Mouse (Mus musculus): ENCODE measurements around the gene Cdh8. TPM values are rescaled to one million over a fixed set of nuclear protein-coding genes. Genes with fewer than 3 reads are reported as not detected.

The Cdh8 gene
- polyA plus RNA-seq (2016; fragmentation: Nextera tagmentation; extraction: Ambion mirVana) = 1.1 and 1.4 TPM in 2 replicates

DNA sequence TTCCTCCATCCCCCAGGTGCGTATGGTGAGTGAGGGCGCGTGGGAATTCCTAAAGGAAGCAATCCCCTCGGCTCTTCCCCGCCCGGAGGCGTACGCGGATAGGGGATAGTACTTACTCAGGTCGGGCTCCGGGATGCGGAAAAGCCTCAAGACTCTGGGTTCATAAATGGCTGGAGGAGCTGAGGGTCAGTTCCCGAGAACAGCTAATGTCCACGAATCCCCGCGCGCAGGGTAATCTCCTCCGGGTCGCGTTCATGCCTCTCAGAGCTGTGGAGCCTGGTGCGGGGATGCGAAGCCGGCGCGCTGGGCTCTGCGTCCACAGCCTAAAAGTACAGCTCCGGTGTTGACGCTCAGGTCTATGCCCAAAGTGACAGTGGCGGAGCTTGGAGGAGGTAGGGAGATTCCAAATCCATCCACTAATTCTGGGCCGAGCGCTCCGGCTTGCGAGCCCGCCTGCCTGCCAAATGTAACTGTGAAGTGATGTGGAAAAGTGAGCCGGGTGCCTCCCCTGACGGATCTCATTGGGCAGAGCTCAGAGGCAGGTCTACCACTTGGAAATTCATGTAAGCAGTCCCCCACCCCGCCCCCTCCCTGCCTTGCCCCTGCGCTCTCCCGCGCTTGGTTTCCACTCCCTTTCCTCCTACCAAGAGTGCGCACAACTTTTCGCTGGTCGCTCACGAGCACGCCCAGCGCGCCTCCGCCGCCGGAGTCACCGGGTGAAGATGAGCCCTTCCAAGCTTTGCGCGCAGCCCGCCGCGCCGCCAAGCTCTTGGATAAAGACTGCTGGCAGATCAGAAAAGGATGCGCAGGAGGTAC is at the start of gene Cdh8:
Gene Cdh8, minus strand, starts transcription at position 506 of the 816 bp plus-strand sequence.
- H3K4me3 ChIP-seq = peak within 1 kb of the TSS; percentile 58
- H3K36me3 ChIP-seq = no peaks in the 10 kb centered on the region
- peak; percentile 59; the same call in 1 of the 2 replicates for ATAC-seq (ENCODE audit: insufficient number of reproducible peaks, low FRiP score)
- no peaks in the 10 kb centered on the region for H3K9me3 ChIP-seq (replicated peaks)
- H3K4me2 ChIP-seq = peak within 1 kb of the TSS; percentile 97
- under 1% methylated on average over 57 of the region's 58 CpGs for WGBS
- H3K4me1 ChIP-seq (replicated peaks) = peaks cover 12% of the 10 kb centered on the region
- H3K9ac ChIP-seq = peak within 1 kb of the TSS; percentile 44
- no peak within 1 kb of the TSS for H3K27ac ChIP-seq (ENCODE audit: poor library complexity, severe bottlenecking)
- peaks cover 51% of the 10 kb centered on the region for H3K27me3 ChIP-seq (replicated peaks)

DNA sequence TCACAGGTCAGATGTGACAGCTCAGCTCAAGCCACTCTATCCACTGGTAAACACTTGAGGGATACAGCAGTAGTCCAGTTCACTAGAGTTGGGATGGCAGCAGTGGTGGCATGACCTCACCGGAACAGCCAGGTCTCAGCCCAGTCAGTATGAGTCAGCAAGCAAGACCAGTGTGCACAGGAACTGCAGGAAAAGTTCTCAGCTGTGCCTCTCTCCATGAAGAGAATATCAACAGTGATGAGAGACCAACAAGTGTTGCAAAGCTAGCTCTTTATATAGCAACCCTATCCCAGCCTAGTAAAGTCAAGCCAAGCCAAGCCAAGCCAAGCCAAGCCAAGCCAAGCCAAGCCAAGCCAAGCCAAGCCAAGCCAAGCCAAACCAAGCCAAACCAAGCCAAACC is 30.2 kb upstream of the Cdh8 start:
- Histone ChIP-seq H3K4me2 (no peak overlapping the region), H3K27me3 (replicated peaks) (no peaks in the 10 kb centered on the region), H3K36me3 (no peaks in the 10 kb centered on the region), H3K4me1 (replicated peaks) (no peaks in the 10 kb centered on the region), H3K27ac (ENCODE audit: poor library complexity, severe bottlenecking) (no peak overlapping the region), H3K9ac (no peak overlapping the region), H3K4me3 (no peak overlapping the region), H3K9me3 (replicated peaks) (no peaks in the 10 kb centered on the region)
- no peak for ATAC-seq (ENCODE audit: insufficient number of reproducible peaks, low FRiP score)
- 87% methylated on average over 1 of the region's 1 CpGs for WGBS

DNA sequence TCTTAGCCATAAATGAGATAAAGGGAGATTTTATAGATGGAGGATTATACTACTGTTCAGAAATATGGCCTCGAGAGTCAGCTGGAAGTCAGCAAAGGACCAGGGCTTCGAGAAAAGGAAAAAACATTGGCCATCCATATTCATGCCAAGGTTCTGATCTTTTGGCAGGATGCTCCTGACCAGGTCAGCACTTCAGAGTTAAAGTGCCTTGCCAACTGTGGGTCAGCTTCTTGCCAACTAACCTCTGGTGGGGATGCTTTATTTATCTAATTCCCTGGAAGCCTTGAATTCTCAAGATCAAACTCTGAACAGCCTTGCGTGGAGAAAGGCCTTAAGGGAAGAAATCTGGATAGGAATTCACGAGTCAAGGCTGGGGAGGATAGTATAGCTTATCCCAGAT is 9.6 kb upstream of the Cdh8 start:
- Histone ChIP-seq H3K4me3 (no peak overlapping the region), H3K36me3 (no peaks in the 10 kb centered on the region), H3K27me3 (replicated peaks) (no peaks in the 10 kb centered on the region), H3K4me2 (no peak overlapping the region), H3K27ac (ENCODE audit: poor library complexity, severe bottlenecking) (no peak overlapping the region), H3K9me3 (replicated peaks) (no peaks in the 10 kb centered on the region), H3K4me1 (replicated peaks) (no peaks in the 10 kb centered on the region), H3K9ac (no peak overlapping the region)
- ATAC-seq (ENCODE audit: insufficient number of reproducible peaks, low FRiP score) = no peak
- 72% methylated on average over 4 of the region's 4 CpGs for WGBS

DNA sequence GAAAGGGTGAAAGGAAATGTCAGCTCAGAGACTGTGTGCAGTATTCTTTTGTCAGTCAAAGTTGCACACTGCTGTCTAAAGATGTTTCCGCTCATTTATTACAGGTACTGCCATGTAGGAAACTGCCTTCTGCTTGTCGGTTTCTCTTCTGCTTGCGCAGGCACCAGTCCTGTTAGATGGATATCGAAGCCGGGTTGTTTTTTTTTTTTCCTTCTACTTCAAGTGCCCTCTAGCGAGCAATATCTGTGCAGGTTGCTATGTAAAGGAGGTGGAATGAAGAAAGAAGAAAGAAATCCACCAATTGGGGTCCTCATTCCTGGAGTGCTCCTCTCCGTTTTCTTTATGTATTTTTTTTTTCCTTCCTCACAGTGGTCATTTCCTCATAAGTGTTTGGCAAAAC is 5.2 kb upstream of the Cdh8 start:
- Histone ChIP-seq H3K9ac (no peak overlapping the region), H3K36me3 (no peaks in the 10 kb centered on the region)
- WGBS = 24% methylated on average over 7 of the region's 7 CpGs

DNA sequence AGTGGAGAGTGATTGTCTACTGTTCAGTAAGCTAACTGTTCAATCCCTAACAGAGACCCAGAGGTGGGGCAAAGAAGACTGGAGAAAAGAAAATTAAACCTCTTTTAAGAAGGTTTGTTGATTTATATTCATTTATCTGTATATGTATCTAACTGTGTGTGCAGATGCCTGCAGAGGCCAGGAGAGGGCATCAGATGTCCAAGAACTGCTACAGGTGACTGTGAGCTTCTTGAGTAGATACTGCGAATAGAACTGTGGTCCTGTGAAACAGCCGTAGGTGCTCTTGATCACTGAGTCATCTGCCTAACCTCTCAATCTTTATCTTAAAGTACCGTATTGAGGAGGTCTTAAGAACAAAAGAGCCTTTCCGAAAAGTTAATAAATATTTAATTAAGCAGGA is 3.5 kb upstream of the Cdh8 start:
- H3K9me3 ChIP-seq (replicated peaks) = no peaks in the 10 kb centered on the region
- no peak overlapping the region for H3K27ac ChIP-seq (ENCODE audit: poor library complexity, severe bottlenecking)
- no peak for ATAC-seq (ENCODE audit: insufficient number of reproducible peaks, low FRiP score)
- no peak overlapping the region for H3K4me3 ChIP-seq
- H3K4me2 ChIP-seq = no peak overlapping the region
- H3K27me3 ChIP-seq (replicated peaks) = peaks cover 36% of the 10 kb centered on the region
- no peaks in the 10 kb centered on the region for H3K36me3 ChIP-seq
- peaks cover 8% of the 10 kb centered on the region for H3K4me1 ChIP-seq (replicated peaks)
- no peak overlapping the region for H3K9ac ChIP-seq
- WGBS = 81% methylated on average over 4 of the region's 4 CpGs

More for the DNA sequence above, 5.2 kb upstream of the Cdh8 start:
- no peaks in the 10 kb centered on the region for H3K9me3 ChIP-seq (replicated peaks)
- H3K4me1 ChIP-seq (replicated peaks) = peaks cover 5% of the 10 kb centered on the region
- no peak overlapping the region for H3K27ac ChIP-seq (ENCODE audit: poor library complexity, severe bottlenecking)
- H3K4me3 ChIP-seq = no peak overlapping the region
- peak overlapping the region; percentile 55 for H3K4me2 ChIP-seq
- peaks cover 18% of the 10 kb centered on the region for H3K27me3 ChIP-seq (replicated peaks)
- no peak for ATAC-seq (ENCODE audit: insufficient number of reproducible peaks, low FRiP score)

DNA sequence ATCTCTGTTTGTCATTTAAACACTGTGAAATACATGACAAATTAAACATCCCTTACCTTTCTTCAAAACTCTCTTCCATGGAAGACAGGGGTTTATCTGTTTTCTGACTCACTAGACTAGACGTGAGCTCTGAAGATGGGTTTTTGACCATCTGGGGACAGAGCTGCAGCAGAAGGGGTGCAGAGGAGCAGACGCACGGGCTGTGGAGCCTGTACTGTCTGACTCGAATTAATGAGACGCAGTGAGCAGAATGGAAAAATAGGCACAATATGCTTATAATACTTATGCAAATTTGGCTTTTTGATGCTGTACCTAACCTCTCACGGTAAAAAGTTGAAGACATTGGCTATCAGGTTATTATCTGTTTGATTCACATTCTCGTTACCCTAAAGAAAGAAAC is 1.2 kb upstream of the Cdh8 start:
- ATAC-seq (ENCODE audit: insufficient number of reproducible peaks, low FRiP score) = no peak
- Histone ChIP-seq H3K27me3 (replicated peaks) (peaks cover 45% of the 10 kb centered on the region), H3K4me3 (no peak overlapping the region), H3K36me3 (no peaks in the 10 kb centered on the region), H3K4me2 (no peak overlapping the region), H3K9me3 (replicated peaks) (no peaks in the 10 kb centered on the region), H3K4me1 (replicated peaks) (peaks cover 12% of the 10 kb centered on the region), H3K27ac (ENCODE audit: poor library complexity, severe bottlenecking) (no peak overlapping the region), H3K9ac (no peak overlapping the region)
- 36% methylated on average over 7 of the region's 7 CpGs for WGBS

DNA sequence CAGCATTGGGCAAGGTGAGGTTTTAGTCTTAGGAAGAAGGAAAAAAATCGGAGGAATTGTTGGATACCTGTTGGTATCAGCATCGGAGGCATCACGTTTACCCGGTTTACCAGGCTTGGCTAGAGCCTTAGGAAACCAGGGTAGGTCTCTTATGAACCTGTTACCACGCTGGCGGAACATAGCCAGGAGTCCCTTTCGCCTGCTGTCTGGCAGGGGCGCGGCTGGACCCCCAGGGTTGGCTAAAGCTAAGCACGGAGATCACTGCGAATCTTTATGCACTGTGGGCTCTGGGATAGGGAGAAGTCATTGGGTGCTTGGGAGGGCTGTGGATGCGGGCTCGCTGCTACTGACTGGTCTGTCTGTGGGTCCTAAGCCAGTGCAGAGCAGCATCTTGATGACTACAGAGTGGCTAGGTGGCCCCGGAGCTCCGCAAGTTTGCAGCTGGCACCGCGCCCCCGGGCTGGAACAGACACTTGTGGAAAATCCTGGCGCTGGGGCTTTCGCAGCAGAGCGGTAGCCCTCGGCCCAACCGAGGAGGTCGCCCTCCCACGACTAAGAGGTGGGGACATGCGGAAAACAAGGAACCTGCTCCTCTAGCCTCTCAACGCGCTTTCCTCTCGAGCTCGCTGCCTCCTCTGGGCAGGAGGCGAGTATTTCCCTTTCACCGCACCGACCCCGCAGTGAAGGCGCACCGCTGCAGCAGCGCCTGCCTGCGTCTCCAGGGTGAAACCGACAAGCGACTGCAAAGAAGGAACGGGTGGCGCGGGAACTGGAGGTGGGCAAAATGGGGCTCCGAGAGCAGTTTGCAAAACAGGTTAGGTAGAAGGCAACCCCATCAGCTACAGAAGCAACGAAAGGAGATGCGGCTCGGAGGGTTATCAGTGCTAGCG is 950 bp downstream of the Cdh8 start:
- H3K27me3 ChIP-seq (replicated peaks) = peaks cover 51% of the 10 kb centered on the region
- H3K4me2 ChIP-seq = peak overlapping the region; percentile 97
- no peak for ATAC-seq (ENCODE audit: insufficient number of reproducible peaks, low FRiP score)
- peak overlapping the region; percentile 58 for H3K4me3 ChIP-seq
- H3K9ac ChIP-seq = peak overlapping the region; percentile 44
- peaks cover 12% of the 10 kb centered on the region for H3K4me1 ChIP-seq (replicated peaks)
- no peaks in the 10 kb centered on the region for H3K36me3 ChIP-seq
- under 1% methylated on average over 48 of the region's 48 CpGs for WGBS
- H3K27ac ChIP-seq (ENCODE audit: poor library complexity, severe bottlenecking) = no peak overlapping the region
- H3K9me3 ChIP-seq (replicated peaks) = no peaks in the 10 kb centered on the region

DNA sequence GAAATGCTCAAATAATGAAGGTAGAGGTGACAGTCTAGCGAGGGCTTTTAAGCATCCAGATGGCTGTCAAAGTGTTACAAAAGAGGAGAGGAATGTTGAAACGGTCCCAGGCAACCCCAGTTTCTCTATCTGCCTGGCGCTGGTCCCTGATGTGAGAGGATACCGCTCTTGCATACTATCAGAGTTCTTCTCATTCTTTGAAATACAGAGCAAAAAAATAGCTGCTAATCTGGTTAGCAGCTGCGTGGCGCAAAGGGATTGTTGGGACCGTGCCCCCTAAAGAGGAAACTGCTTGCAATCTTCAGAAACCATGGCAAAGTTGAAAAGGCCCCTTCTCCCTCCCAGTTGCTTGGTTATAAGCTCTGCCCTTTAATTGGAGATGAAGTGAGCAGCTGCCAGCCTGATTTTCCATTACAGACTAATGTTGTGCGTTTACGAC is 1.8 kb downstream of the Cdh8 start:
- WGBS = 9% methylated on average over 9 of the region's 9 CpGs
- H3K9me3 ChIP-seq (replicated peaks) = no peaks in the 10 kb centered on the region
- H3K27me3 ChIP-seq (replicated peaks) = peaks cover 51% of the 10 kb centered on the region
- no peak overlapping the region for H3K9ac ChIP-seq
- H3K4me3 ChIP-seq = peak overlapping the region; percentile 58
- no peak overlapping the region for H3K27ac ChIP-seq (ENCODE audit: poor library complexity, severe bottlenecking)
- H3K4me1 ChIP-seq (replicated peaks) = peaks cover 12% of the 10 kb centered on the region
- H3K4me2 ChIP-seq = peak overlapping the region; percentile 97
- no peak for ATAC-seq (ENCODE audit: insufficient number of reproducible peaks, low FRiP score)
- no peaks in the 10 kb centered on the region for H3K36me3 ChIP-seq

DNA sequence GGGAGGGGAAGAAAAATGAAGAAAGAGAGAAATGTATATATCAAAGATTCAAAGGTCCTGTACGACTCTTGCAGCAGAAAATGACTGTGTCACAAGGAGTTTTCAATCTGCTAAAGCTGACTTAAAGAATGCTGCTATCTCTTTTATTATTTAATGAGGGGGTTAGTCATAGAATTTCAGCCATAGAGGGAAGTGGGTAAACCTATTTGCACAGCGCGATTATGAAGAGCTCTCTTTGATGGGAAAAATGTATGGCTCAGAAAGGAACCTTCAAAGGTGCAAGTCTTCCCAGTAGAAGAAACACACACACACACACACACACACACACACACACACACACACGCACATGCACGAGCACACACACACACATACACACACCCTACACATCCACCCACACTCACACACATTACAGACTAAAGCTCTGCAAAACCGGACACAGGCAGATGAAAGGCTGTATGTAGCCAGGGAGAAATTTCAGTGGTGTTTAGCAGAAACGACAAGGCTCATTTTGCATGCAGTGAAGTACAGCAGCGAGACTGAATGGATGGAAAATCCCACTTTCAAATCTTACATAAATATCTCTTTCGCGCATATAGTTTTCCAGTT is 2.3 kb downstream of the Cdh8 start:
- Histone ChIP-seq H3K9ac (no peak overlapping the region), H3K27ac (ENCODE audit: poor library complexity, severe bottlenecking) (no peak overlapping the region), H3K4me1 (replicated peaks) (peaks cover 12% of the 10 kb centered on the region), H3K4me3 (peak overlapping the region; percentile 58), H3K4me2 (peak overlapping the region; percentile 97), H3K27me3 (replicated peaks) (peaks cover 51% of the 10 kb centered on the region), H3K9me3 (replicated peaks) (no peaks in the 10 kb centered on the region), H3K36me3 (no peaks in the 10 kb centered on the region)
- 42% methylated on average over 10 of the region's 10 CpGs for WGBS
- ATAC-seq (ENCODE audit: insufficient number of reproducible peaks, low FRiP score) = no peak

DNA sequence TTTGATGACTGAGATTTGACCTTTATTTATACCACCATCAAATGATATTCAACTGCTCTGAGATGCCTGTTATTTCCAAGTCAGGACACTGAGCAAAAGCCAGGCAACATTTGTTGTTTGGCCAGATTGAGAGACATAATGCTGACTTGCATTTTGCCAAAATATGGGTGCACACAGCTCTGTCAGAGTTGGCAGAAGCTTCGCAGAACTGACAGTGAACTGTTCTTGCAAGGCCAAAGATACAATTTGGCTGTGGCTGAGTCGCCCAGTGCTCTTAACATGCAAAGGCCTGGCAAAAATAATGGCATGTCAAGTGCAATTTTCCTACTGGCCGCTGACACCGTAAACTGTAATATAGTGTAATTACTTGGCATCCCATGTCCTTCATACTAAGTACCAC is 22.4 kb downstream of the Cdh8 start:
- Histone ChIP-seq H3K4me3 (no peak overlapping the region), H3K36me3 (no peaks in the 10 kb centered on the region), H3K4me1 (replicated peaks) (0 out of 2 replicates have a peak, but pooled peaks cover under 1% of the 10 kb centered on the region), H3K27ac (ENCODE audit: poor library complexity, severe bottlenecking) (no peak overlapping the region), H3K9me3 (replicated peaks) (no peaks in the 10 kb centered on the region), H3K4me2 (no peak overlapping the region), H3K9ac (no peak overlapping the region), H3K27me3 (replicated peaks) (no peaks in the 10 kb centered on the region)
- no peak for ATAC-seq (ENCODE audit: insufficient number of reproducible peaks, low FRiP score)
- WGBS = 65% methylated on average over 4 of the region's 4 CpGs

DNA sequence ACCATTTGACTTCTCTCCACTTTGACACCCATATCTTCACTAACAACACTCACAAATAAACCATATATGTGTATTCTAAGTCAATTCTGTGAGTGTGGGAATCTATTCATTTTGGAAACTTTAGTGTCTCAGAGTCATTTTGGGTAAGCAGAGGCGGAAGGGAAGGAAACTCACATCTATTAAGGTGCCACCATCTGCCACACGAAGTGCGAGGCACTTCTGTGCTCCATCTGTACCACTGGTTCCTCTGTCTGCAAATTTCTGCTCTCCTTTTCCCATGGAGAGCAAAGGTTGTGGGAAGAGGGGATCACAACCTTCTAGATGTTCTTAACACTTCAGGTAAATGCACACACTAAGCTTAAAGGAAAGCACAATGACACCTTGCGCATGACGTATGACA is 46.2 kb downstream of the Cdh8 start:
- Histone ChIP-seq H3K9me3 (replicated peaks) (no peaks in the 10 kb centered on the region), H3K4me3 (no peak overlapping the region), H3K9ac (no peak overlapping the region), H3K27ac (ENCODE audit: poor library complexity, severe bottlenecking) (no peak overlapping the region), H3K36me3 (no peaks in the 10 kb centered on the region), H3K4me1 (replicated peaks) (no peaks in the 10 kb centered on the region), H3K27me3 (replicated peaks) (no peaks in the 10 kb centered on the region), H3K4me2 (no peak overlapping the region)
- WGBS = 83% methylated on average over 5 of the region's 5 CpGs
- no peak for ATAC-seq (ENCODE audit: insufficient number of reproducible peaks, low FRiP score)
